Mouse (Mus musculus): ENCODE measurements around the gene Dbi. TPM values are rescaled to one million over a fixed set of nuclear protein-coding genes. Genes with fewer than 3 reads are reported as not detected.

Dbi gene
- polyA plus RNA-seq (2014; fragmentation: Nextera tagmentation; extraction: Ambion mirVana), result 421 and 445 TPM in 2 replicates

GRCm38 (mm10) chr1:120120969-120121811, at the start of gene Dbi, which contains the start of gene 3110009E18Rik:
Gene Dbi, minus strand, starts transcription at chr1:120121078.
Gene 3110009E18Rik, plus strand, starts transcription at chr1:120121187.
- Histone ChIP-seq H3K4me1 (ENCODE audit: insufficient read depth) (peaks cover 5% of the 10 kb centered on the region; the same call in 1 of the 2 replicates), H3K36me3 (ENCODE audit: insufficient read depth) (peaks cover 20% of the 10 kb centered on the region), H3K4me2 (peak within 1 kb of the TSS; percentile 62), H3K4me3 (ENCODE audit: low read depth, low read length) (peak within 1 kb of the TSS; percentile 59), H3K9ac (peak within 1 kb of the TSS; percentile 58), H3K27me3 (ENCODE audit: insufficient read depth, low read length) (no peaks in the 10 kb centered on the region), H3K9me3 (ENCODE audit: low read depth, low read length) (no peaks in the 10 kb centered on the region), H3K27ac (ENCODE audit: low read depth) (peak within 1 kb of the TSS; percentile 95)
- ATAC-seq (ENCODE audit: insufficient read depth) (peak; percentile 94), DNase-seq (peak; percentile 100)
- TF ChIP-seq CTCF (IDR thresholded peaks at IDR 0.05; ENCODE audit: low read depth), result peak; percentile 16
- 2% methylated on average over 52 of the region's 52 CpGs for WGBS

GRCm38 (mm10) chr1:120170307-120170706, 49.4 kb upstream of the Dbi start:
- H3K4me2 ChIP-seq, result no peak overlapping the region
- TF ChIP-seq CTCF (IDR thresholded peaks at IDR 0.05; ENCODE audit: low read depth), result no peak
- H3K4me1 ChIP-seq (ENCODE audit: insufficient read depth), result no peaks in the 10 kb centered on the region
- no peaks in the 10 kb centered on the region for H3K36me3 ChIP-seq (ENCODE audit: insufficient read depth)
- DNase-seq (no peak), ATAC-seq (ENCODE audit: insufficient read depth) (no peak)
- H3K9me3 ChIP-seq (ENCODE audit: low read depth, low read length), result no peaks in the 10 kb centered on the region
- no peak overlapping the region for H3K27ac ChIP-seq (ENCODE audit: low read depth)
- WGBS, result 78% methylated on average over 7 of the region's 7 CpGs
- H3K9ac ChIP-seq, result no peak overlapping the region
- no peaks in the 10 kb centered on the region for H3K27me3 ChIP-seq (ENCODE audit: insufficient read depth, low read length)
- no peak overlapping the region for H3K4me3 ChIP-seq (ENCODE audit: low read depth, low read length)

GRCm38 (mm10) chr1:120168674-120169073, 47.8 kb upstream of the Dbi start:
- DNase-seq (no peak), ATAC-seq (ENCODE audit: insufficient read depth) (no peak)
- H3K9ac ChIP-seq, result no peak overlapping the region
- H3K9me3 ChIP-seq (ENCODE audit: low read depth, low read length), result no peaks in the 10 kb centered on the region
- no peaks in the 10 kb centered on the region for H3K27me3 ChIP-seq (ENCODE audit: insufficient read depth, low read length)
- no peaks in the 10 kb centered on the region for H3K36me3 ChIP-seq (ENCODE audit: insufficient read depth)
- no peak overlapping the region for H3K4me2 ChIP-seq
- no peak overlapping the region for H3K27ac ChIP-seq (ENCODE audit: low read depth)
- no peak overlapping the region for H3K4me3 ChIP-seq (ENCODE audit: low read depth, low read length)
- 84% methylated on average over 7 of the region's 7 CpGs for WGBS
- no peaks in the 10 kb centered on the region for H3K4me1 ChIP-seq (ENCODE audit: insufficient read depth)
- no peak for TF ChIP-seq CTCF (IDR thresholded peaks at IDR 0.05; ENCODE audit: low read depth)

- H3K9ac ChIP-seq, result no peak overlapping the region
- no peaks in the 10 kb centered on the region for H3K27me3 ChIP-seq (ENCODE audit: insufficient read depth, low read length)
- DNase-seq (no peak), ATAC-seq (ENCODE audit: insufficient read depth) (peak; percentile 13; the same call in 1 of the 2 replicates)
- H3K27ac ChIP-seq (ENCODE audit: low read depth), result no peak overlapping the region
- no peaks in the 10 kb centered on the region for H3K36me3 ChIP-seq (ENCODE audit: insufficient read depth)
- H3K4me2 ChIP-seq, result no peak overlapping the region
- no peak for TF ChIP-seq CTCF (IDR thresholded peaks at IDR 0.05; ENCODE audit: low read depth)
- no peaks in the 10 kb centered on the region for H3K9me3 ChIP-seq (ENCODE audit: low read depth, low read length)
- H3K4me1 ChIP-seq (ENCODE audit: insufficient read depth), result no peaks in the 10 kb centered on the region
- 48% methylated on average over 4 of the region's 4 CpGs for WGBS
- H3K4me3 ChIP-seq (ENCODE audit: low read depth, low read length), result no peak overlapping the region
These were observed 47.1 kb upstream of the Dbi start for GRCm38 (mm10) chr1:120168016-120168415.

- H3K4me2 ChIP-seq, result no peak overlapping the region
- no peak for TF ChIP-seq CTCF (IDR thresholded peaks at IDR 0.05; ENCODE audit: low read depth)
- no peak overlapping the region for H3K4me3 ChIP-seq (ENCODE audit: low read depth, low read length)
- H3K36me3 ChIP-seq (ENCODE audit: insufficient read depth), result no peaks in the 10 kb centered on the region
- DNase-seq (no peak), ATAC-seq (ENCODE audit: insufficient read depth) (no peak)
- no peaks in the 10 kb centered on the region for H3K27me3 ChIP-seq (ENCODE audit: insufficient read depth, low read length)
- H3K27ac ChIP-seq (ENCODE audit: low read depth), result no peak overlapping the region
- H3K9me3 ChIP-seq (ENCODE audit: low read depth, low read length), result no peaks in the 10 kb centered on the region
- 0 out of 2 replicates have a peak, but pooled peaks cover 5% of the 10 kb centered on the region for H3K4me1 ChIP-seq (ENCODE audit: insufficient read depth)
- H3K9ac ChIP-seq, result no peak overlapping the region
- WGBS, result 65% methylated on average over 1 of the region's 1 CpGs
These were observed 41.7 kb upstream of the Dbi start for GRCm38 (mm10) chr1:120162616-120163015.

- no peak for ATAC-seq (ENCODE audit: insufficient read depth)
These were observed 40.6 kb upstream of the Dbi start for GRCm38 (mm10) chr1:120161502-120161901.

GRCm38 (mm10) chr1:120158474-120159127, 37.7 kb upstream of the Dbi start:
- 45% methylated on average over 9 of the region's 9 CpGs for WGBS
- ATAC-seq (ENCODE audit: insufficient read depth), result peak; percentile 92
- H3K9me3 ChIP-seq (ENCODE audit: low read depth, low read length), result no peaks in the 10 kb centered on the region

More at GRCm38 (mm10) chr1:120161502-120161901, 40.6 kb upstream of the Dbi start:
- Histone ChIP-seq H3K27ac (ENCODE audit: low read depth) (no peak overlapping the region), H3K36me3 (ENCODE audit: insufficient read depth) (no peaks in the 10 kb centered on the region), H3K9me3 (ENCODE audit: low read depth, low read length) (no peaks in the 10 kb centered on the region), H3K27me3 (ENCODE audit: insufficient read depth, low read length) (no peaks in the 10 kb centered on the region), H3K9ac (no peak overlapping the region), H3K4me2 (no peak overlapping the region), H3K4me3 (ENCODE audit: low read depth, low read length) (no peak overlapping the region), H3K4me1 (ENCODE audit: insufficient read depth) (0 out of 2 replicates have a peak, but pooled peaks cover 5% of the 10 kb centered on the region)
- no peak for DNase-seq
- no peak for TF ChIP-seq CTCF (IDR thresholded peaks at IDR 0.05; ENCODE audit: low read depth)
- WGBS, result 89% methylated on average over 5 of the region's 5 CpGs

More at GRCm38 (mm10) chr1:120158474-120159127, 37.7 kb upstream of the Dbi start:
- no peak overlapping the region for H3K9ac ChIP-seq
- H3K4me3 ChIP-seq (ENCODE audit: low read depth, low read length), result no peak overlapping the region
- no peak overlapping the region for H3K4me2 ChIP-seq
- H3K27me3 ChIP-seq (ENCODE audit: insufficient read depth, low read length), result no peaks in the 10 kb centered on the region
- TF ChIP-seq CTCF (IDR thresholded peaks at IDR 0.05; ENCODE audit: low read depth), result no peak
- peak; percentile 84 for DNase-seq
- H3K4me1 ChIP-seq (ENCODE audit: insufficient read depth), result 0 out of 2 replicates have a peak, but pooled peaks cover 5% of the 10 kb centered on the region
- peak overlapping the region; percentile 6; the same call in 1 of the 2 replicates for H3K27ac ChIP-seq (ENCODE audit: low read depth)
- no peaks in the 10 kb centered on the region for H3K36me3 ChIP-seq (ENCODE audit: insufficient read depth)

All from lung, embryonic 14.5 days (tissue).